Mouse (Mus musculus): ENCODE results near the gene Nobox.
A peak's percentile ranks its signal among the peaks of the same experiment; 100 is the strongest.

The Nobox gene

GRCm38 (mm10) chr6:43274123-43274522 lies 35.2 kb downstream of the Nobox start:
- DNase-seq (ENCODE audit: low spot score in 2 of 2), result no peak

- no peak for DNase-seq (ENCODE audit: low spot score in 2 of 2)
These were observed 36.8 kb downstream of the Nobox start for GRCm38 (mm10) chr6:43272597-43272996.

GRCm38 (mm10) chr6:43266356-43266755 lies 43.0 kb downstream of the Nobox start:
- DNase-seq (ENCODE audit: low spot score in 2 of 2), result peak in 1 of 2 experiments; percentile 3

GRCm38 (mm10) chr6:43265363-43266041 lies 43.9 kb downstream of the Nobox start, which contains the start of gene Arhgef5:
Gene Arhgef5 (plus strand): TSS chr6:43265582.
- DNase-seq (ENCODE audit: low spot score in 2 of 2), result peak in 1 of 2 experiments; percentile 21

GRCm38 (mm10) chr6:43260756-43261155 lies 48.6 kb downstream of the Nobox start:
- DNase-seq (ENCODE audit: low spot score in 2 of 2), result no peak

GRCm38 (mm10) chr6:43254193-43254926 lies 55.0 kb downstream of the Nobox start:
- no peak for DNase-seq (ENCODE audit: low spot score in 2 of 2)

Data from natural killer cell, adult 2 months (primary cell).